Mouse (Mus musculus) erythroblast, embryonic 14.5 days (primary cell): Measurements from ENCODE around the gene Ggact.

Experiments used
- GATA1 ChIP-seq: IDR thresholded peaks from 2 replicates; pipeline ENCODE4 v1.6.1; 2012; ENCODE audit warnings: low read length, inconsistent platforms, mixed read lengths
- TAL1 ChIP-seq: IDR thresholded peaks from 3 replicates; pipeline ENCODE4 v1.6.1; 2012; ENCODE audit warnings: low read length, inconsistent platforms, mixed read lengths

DNA sequence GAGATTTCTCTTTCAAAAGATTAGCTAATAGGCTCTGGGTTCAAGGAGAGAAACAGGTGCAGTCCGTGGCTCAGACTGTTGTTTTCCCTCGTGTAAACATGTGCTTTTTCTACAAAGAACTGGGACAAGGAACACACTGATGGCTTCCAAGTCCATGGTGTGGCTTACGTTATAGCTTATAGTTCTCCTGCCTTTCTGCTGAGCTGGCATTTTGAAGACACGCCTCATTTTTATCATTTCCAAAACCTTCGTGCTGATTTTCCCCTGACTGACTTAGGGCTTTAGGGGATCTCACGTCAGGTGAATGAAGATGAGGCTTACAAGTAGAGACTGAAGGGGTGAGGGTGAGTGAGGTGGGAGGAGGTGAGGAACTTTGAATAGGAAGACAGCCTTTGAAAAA is 40.9 kb downstream of the Ggact start:
- TF ChIP-seq TAL1 (no peak), GATA1 (no peak)
